Mouse (Mus musculus) heart, embryonic 10.5 days (tissue): ENCODE results near the gene Ccnd1. TPM values are rescaled to one million over a fixed set of nuclear protein-coding genes. Genes with fewer than 3 reads are reported as not detected.

Source experiments
- DNase-seq: peaks from one replicate; pipeline ENCODE4 v3.0.0-alpha.2; 2017; ENCODE audit warnings: low spot score
- H3K27ac ChIP-seq: fragments of 300-500 bp; sonication (generic); 2 replicates; pipeline ENCODE4 v1.5.1; 2016; ENCODE audit warnings: mild to moderate bottlenecking
- H3K27me3 ChIP-seq: fragments of 300-500 bp; sonication (generic); 2 replicates; pipeline ENCODE4 v1.6.1; 2016; ENCODE audit warnings: mild to moderate bottlenecking; ENCODE audit not compliant: poor library complexity, insufficient read depth, severe bottlenecking
- H3K36me3 ChIP-seq: fragments of 300-500 bp; sonication (generic); 2 replicates; pipeline ENCODE4 v1.6.1; 2016; ENCODE audit warnings: mild to moderate bottlenecking, moderate library complexity
- H3K4me1 ChIP-seq: fragments of 300-500 bp; sonication (generic); 2 replicates; pipeline ENCODE4 v1.6.1; 2016; ENCODE audit warnings: mild to moderate bottlenecking
- H3K4me3 ChIP-seq: fragments of 300-500 bp; sonication (generic); 2 replicates; pipeline ENCODE4 v1.5.1; 2016; ENCODE audit warnings: mild to moderate bottlenecking, moderate library complexity
- H3K9me3 ChIP-seq: fragments of 300-500 bp; sonication (generic); 2 replicates; pipeline ENCODE4 v1.6.1; 2016; ENCODE audit warnings: mild to moderate bottlenecking, moderate library complexity
- WGBS: fragments of 180-500 bp; shearing (Covaris S2); methylation state at CpG from one replicate; pipeline ENCODE4 v1.1.7; 2016; 5-methylcytosine and 5-hydroxymethylcytosine counted together
- polyA plus RNA-seq: library from polyadenylated mRNA; unstranded; fragments of >200 nt; fragmentation: Nextera tagmentation; extraction: Ambion mirVana; gene quantifications from 2 replicates; pipeline ENCODE4 v1.2.1, GENCODE M21; 2016

Gene Ccnd1
- polyA plus RNA-seq, 1 experiment from 2014 or later: 96.5 TPM

DNA sequence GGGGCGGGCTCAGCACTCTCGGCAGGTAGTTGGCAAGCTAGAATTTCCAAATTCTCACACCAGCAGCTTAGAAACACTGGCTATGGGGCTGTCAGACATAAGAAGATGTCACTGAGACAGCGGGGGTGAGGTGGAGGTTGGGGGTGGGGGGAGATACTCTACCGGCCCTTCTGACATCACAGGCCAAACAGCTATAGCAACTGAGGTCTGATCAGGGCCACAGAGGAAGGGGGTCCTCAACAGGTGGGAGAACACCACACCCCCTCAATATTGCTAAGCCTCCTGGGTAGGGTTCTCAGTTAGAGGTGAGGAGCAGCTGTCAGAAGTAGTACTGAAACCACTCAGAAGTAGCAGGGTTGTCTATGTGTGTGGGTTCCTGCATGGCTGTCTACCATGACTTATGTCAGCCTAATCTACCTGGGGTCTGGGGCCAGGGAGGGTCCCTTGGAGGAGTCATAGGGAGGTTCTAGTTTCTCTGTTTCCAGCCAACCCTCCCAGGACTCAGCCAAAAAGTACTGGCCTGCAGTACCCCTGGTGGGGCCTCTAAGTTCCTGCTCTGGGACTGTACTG, 3.3 kb downstream of the Ccnd1 start:
- no peak overlapping the region for H3K4me3 ChIP-seq
- H3K36me3 ChIP-seq: peaks cover 61% of the 10 kb centered on the region
- peaks cover 33% of the 10 kb centered on the region for H3K4me1 ChIP-seq
- 85% methylated on average over 4 of the region's 4 CpGs for WGBS
- no peak for DNase-seq
- H3K9me3 ChIP-seq: no peaks in the 10 kb centered on the region
- no peaks in the 10 kb centered on the region for H3K27me3 ChIP-seq
- 0 out of 2 replicates have a peak overlapping the region, but pooled peaks have one; percentile 9 for H3K27ac ChIP-seq

DNA sequence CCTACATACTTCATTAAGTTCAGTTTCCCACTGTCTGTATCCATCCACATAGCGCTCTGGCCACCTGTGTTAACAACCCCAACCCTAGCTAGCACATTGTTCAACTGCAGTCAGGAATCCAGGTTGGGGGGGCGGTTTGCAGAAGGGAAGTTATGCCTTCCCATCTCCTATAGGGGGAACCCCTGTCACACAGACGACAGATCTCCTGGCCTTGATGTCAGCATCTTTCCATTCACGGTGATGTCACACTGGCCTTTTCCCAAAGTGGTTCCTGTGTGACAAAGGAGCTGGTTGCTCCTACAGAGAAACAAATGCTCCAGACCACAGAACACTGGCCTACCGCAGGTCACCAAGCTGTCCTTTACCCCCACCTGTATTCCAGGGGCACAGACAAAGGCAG, 4.2 kb downstream of the Ccnd1 start:
- WGBS: 57% methylated on average over 5 of the region's 5 CpGs
- no peak overlapping the region for H3K27ac ChIP-seq
- H3K4me3 ChIP-seq: no peak overlapping the region
- no peaks in the 10 kb centered on the region for H3K27me3 ChIP-seq
- H3K4me1 ChIP-seq: peaks cover 27% of the 10 kb centered on the region
- H3K9me3 ChIP-seq: no peaks in the 10 kb centered on the region
- DNase-seq: no peak
- peaks cover 65% of the 10 kb centered on the region for H3K36me3 ChIP-seq

DNA sequence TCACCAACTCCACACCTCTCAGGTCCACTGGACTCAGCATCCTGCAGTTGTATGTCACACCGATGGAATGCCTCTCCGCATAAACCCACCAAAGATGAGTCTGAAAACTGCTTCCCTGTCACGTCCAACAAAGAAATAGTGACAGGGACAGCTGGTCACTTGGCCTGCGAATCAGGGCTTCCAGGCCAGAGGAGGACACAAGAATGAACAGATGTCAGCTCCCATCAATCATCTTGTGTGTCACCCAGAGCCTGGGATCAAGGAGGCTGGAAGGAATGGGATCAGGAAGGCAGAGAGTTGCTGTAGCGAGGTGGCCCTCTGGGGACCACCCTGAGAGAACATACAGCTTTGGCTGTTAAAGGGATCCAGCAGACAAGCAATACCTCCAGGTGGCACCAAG, 4.8 kb downstream of the Ccnd1 start:
- DNase-seq: no peak
- Histone ChIP-seq H3K36me3 (peaks cover 70% of the 10 kb centered on the region), H3K9me3 (no peaks in the 10 kb centered on the region), H3K4me3 (no peak overlapping the region), H3K27ac (no peak overlapping the region), H3K27me3 (no peaks in the 10 kb centered on the region), H3K4me1 (peaks cover 25% of the 10 kb centered on the region)
- 77% methylated on average over 5 of the region's 5 CpGs for WGBS

DNA sequence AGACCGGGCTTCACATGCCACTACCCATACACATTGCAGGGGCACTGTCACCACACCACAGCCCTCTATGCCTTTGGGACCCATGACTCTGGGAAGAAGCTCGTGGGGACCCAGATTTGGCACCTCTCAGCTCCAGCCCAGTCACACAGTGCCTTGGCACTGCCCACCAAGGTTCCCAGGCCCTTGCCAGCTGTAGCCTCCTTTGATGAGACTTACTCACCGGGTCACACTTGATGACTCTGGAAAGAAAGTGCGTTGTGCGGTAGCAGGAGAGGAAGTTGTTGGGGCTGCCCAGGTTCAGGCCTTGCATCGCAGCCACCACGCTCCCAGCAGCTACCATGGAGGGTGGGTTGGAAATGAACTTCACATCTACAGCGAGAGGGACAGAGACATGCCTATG, 5.9 kb downstream of the Ccnd1 start:
- no peaks in the 10 kb centered on the region for H3K9me3 ChIP-seq
- peaks cover 29% of the 10 kb centered on the region for H3K4me1 ChIP-seq
- H3K27me3 ChIP-seq: no peaks in the 10 kb centered on the region
- 88% methylated on average over 8 of the region's 8 CpGs for WGBS
- DNase-seq: no peak
- H3K36me3 ChIP-seq: peaks cover 76% of the 10 kb centered on the region
- H3K4me3 ChIP-seq: no peak overlapping the region
- H3K27ac ChIP-seq: no peak overlapping the region

DNA sequence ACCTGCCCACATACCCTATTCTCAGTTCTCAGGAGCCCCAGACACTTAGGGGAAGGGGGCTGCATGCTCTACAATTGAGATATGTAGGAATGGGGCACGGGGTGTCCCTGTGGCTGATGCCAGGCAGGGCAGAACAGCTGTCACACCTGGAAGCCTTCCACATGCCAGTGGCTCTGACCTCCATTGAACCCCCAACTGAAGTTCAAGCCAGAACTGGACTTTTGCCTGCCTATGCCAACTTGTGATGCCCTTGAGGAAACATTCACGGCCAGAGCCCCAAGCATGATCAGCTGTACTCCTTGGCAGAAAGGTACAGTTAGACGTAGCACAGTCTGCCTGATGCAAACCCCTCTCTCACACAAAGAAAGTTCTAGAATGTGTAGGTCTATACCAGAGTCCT, 6.4 kb downstream of the Ccnd1 start:
- H3K27ac ChIP-seq: no peak overlapping the region
- no peaks in the 10 kb centered on the region for H3K9me3 ChIP-seq
- peaks cover 33% of the 10 kb centered on the region for H3K4me1 ChIP-seq
- H3K36me3 ChIP-seq: peaks cover 76% of the 10 kb centered on the region
- 82% methylated on average over 3 of the region's 3 CpGs for WGBS
- no peak overlapping the region for H3K4me3 ChIP-seq
- no peaks in the 10 kb centered on the region for H3K27me3 ChIP-seq
- DNase-seq: no peak

DNA sequence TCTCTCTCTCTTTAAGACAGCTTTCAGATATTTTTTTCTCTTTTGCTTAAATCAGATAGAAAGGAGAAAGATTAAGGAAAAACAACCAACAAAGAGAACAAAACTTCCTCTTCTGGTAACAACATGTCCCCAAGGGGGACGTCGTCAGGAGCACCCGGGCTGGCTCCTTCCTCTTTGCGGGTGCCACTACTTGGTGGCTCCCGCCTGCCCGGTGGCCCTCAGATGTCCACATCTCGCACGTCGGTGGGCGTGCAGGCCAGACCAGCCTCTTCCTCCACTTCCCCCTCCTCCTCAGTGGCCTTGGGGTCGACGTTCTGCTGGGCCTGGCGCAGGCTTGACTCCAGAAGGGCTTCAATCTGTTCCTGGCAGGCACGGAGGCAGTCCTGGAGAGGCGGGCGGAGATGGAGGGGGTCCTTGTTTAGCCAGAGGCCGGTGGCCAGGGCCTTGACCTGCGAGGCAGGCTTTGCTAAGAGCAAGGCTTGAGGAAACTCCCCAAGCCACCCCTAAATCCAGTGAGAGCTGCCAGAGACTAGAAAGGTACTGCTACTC, 7.3 kb downstream of the Ccnd1 start:
- Histone ChIP-seq H3K9me3 (no peaks in the 10 kb centered on the region), H3K4me3 (no peak overlapping the region), H3K4me1 (peaks cover 34% of the 10 kb centered on the region), H3K27ac (0 out of 2 replicates have a peak overlapping the region, but pooled peaks have one; percentile 13), H3K36me3 (peaks cover 73% of the 10 kb centered on the region), H3K27me3 (no peaks in the 10 kb centered on the region)
- DNase-seq: no peak
- WGBS: 78% methylated on average over 18 of the region's 18 CpGs

DNA sequence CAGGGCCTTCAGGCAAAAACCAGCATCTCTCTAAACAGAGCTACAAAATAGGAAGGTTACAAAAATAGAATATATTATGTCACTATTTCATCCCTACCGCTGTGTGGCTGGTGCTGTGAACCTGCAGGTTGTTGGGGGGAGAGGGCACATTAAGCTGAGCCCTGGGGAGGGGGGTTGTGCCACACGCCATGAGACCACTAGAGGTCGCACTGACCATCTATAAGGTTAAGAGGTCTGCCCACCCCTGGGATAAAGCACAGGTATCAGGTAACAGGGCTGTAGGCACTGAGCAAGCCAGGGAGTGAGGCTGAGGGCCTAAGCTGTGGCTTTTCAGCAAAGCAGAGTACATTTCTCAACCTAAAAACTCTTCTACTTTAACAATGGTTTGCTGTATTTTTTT, 7.9 kb downstream of the Ccnd1 start:
- no peaks in the 10 kb centered on the region for H3K9me3 ChIP-seq
- no peak overlapping the region for H3K4me3 ChIP-seq
- 19% methylated on average over 3 of the region's 3 CpGs for WGBS
- peaks cover 33% of the 10 kb centered on the region for H3K4me1 ChIP-seq
- DNase-seq: no peak
- H3K36me3 ChIP-seq: peaks cover 67% of the 10 kb centered on the region
- H3K27ac ChIP-seq: no peak overlapping the region
- no peaks in the 10 kb centered on the region for H3K27me3 ChIP-seq

DNA sequence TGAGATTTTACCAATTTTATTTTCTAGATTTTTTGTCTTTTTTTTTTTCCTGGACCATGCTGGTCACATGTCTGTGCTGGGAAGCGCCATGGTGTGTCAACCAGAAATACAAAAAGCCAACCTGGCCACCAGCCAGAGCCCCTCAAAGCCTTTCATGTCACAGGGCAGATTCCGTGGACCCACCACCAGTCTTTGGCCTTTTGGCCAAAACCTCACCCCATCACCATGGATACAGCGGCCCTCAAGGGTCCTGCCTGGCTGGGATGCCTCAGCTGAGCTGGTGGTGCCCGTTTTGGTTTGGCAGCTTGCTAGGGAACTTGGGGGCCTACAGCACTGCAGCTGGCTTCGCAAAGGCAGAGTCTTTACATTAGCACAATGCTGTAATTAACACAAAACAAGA, 9.8 kb downstream of the Ccnd1 start:
- no peaks in the 10 kb centered on the region for H3K9me3 ChIP-seq
- DNase-seq: no peak
- no peak overlapping the region for H3K4me3 ChIP-seq
- peaks cover 23% of the 10 kb centered on the region for H3K4me1 ChIP-seq
- WGBS: 79% methylated on average over 5 of the region's 5 CpGs
- H3K27me3 ChIP-seq: no peaks in the 10 kb centered on the region
- no peak overlapping the region for H3K27ac ChIP-seq
- peaks cover 49% of the 10 kb centered on the region for H3K36me3 ChIP-seq

DNA sequence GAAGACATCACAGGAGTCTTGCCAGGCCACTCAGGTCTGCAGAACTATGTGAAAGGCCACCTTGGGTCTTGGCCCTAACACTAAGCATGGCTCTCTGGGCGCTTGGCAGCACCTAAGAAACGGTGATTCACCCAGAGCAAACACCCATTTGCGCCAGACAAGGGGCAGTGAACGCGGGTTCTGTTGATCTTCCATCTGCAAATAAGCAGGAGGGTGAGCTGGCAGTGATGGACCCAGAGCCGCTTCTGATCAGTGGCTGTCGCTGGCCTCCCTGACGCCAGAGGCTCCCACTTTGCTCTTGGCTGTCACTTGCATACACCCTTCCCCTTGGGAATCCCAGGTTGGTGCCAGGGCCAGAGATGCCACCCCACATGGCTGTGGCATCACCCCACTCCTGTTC, 10.2 kb downstream of the Ccnd1 start:
- Histone ChIP-seq H3K36me3 (peaks cover 46% of the 10 kb centered on the region), H3K4me3 (no peak overlapping the region), H3K27ac (no peak overlapping the region), H3K4me1 (peaks cover 23% of the 10 kb centered on the region), H3K9me3 (no peaks in the 10 kb centered on the region), H3K27me3 (no peaks in the 10 kb centered on the region)
- no peak for DNase-seq
- 77% methylated on average over 8 of the region's 8 CpGs for WGBS

DNA sequence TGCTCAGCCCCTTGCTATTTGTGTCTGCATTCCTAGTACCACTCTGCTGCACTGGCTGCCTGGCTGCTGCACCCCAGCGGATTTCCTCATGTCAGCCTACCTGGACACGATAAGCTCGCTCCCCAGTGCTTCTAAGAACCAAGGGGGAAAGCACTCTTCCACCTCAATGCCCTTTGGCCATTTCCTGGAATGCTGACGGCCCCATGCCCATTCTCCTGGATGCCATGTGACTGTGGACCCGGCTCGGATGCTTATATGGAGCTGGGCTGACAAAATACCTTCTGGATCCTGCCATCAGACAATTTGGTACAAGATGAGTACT, 10.9 kb downstream of the Ccnd1 start:
- DNase-seq: no peak
- 77% methylated on average over 6 of the region's 6 CpGs for WGBS
- Histone ChIP-seq H3K27me3 (no peaks in the 10 kb centered on the region), H3K27ac (0 out of 2 replicates have a peak overlapping the region, but pooled peaks have one; percentile 18), H3K36me3 (peaks cover 42% of the 10 kb centered on the region), H3K4me3 (no peak overlapping the region), H3K4me1 (peaks cover 23% of the 10 kb centered on the region), H3K9me3 (no peaks in the 10 kb centered on the region)

DNA sequence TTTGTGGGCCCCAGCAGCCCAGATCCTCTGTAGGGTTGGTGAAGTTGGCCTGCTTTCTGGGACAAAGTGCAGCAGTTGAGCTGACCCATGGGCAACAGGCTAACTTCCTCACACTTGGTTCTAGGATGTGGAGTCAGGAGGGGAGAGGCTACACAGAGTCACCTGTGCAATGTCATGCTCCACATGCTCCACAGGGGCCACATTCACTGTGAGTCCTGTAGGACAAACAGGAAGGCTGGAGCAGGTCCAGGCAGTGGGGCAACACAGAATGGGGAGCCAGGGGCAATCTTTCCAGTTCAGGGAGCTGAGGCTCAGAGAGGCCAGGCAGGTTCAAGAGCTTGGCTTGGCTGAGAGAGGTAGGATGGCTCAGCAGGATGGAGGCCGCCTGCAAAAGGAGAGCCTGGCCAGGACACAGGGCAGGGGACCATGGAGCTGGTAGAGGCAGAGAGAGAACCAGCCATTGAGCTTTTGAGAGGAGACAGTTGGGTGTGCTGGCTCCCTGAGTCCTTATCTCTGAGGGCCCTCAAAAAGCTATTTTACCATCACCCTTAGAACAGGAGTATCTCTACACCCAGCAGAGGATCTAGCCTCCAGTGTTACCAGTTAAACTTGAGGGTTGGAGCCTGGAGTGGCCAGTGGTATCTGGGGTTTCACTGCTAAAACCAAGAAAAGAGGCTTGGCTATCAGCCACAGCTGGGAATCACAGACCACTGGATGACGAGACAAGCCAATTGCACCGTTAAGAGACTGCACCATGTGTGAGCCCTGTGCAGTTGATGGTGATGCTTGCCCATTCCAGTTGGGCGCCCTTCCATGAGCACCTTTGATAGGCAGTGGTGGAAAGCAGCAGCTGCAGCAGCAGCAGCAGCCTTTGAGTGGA, 11.5 kb downstream of the Ccnd1 start:
- H3K4me3 ChIP-seq: no peak overlapping the region
- peaks cover 23% of the 10 kb centered on the region for H3K4me1 ChIP-seq
- H3K27me3 ChIP-seq: no peaks in the 10 kb centered on the region
- peak overlapping the region; percentile 18; the same call in 1 of the 2 replicates for H3K27ac ChIP-seq
- no peak for DNase-seq
- no peaks in the 10 kb centered on the region for H3K9me3 ChIP-seq
- 66% methylated on average over 4 of the region's 4 CpGs for WGBS
- peaks cover 36% of the 10 kb centered on the region for H3K36me3 ChIP-seq

DNA sequence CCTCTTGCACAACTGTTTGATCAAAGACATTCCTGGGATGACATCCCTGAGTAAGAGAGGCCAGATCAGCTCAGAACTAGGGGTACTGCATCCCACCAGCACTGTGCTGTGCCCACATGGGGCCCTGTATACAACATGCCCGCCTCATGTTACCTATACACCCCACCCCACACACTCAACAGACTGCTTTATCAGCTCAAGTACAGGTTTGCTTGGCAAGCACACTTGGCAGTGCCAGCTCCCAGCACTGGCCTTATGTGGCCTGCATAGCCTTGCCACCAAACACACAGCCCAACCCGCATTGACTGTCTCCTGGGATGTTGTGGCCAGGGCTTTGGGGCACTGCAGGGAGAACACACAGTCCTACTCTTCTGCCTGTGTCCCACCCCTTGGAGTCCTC, 12.1 kb downstream of the Ccnd1 start:
- no peak for DNase-seq
- peaks cover 23% of the 10 kb centered on the region for H3K4me1 ChIP-seq
- H3K9me3 ChIP-seq: no peaks in the 10 kb centered on the region
- peaks cover 30% of the 10 kb centered on the region for H3K36me3 ChIP-seq
- H3K4me3 ChIP-seq: no peak overlapping the region
- no peaks in the 10 kb centered on the region for H3K27me3 ChIP-seq
- WGBS: 87% methylated on average over 2 of the region's 2 CpGs
- no peak overlapping the region for H3K27ac ChIP-seq

DNA sequence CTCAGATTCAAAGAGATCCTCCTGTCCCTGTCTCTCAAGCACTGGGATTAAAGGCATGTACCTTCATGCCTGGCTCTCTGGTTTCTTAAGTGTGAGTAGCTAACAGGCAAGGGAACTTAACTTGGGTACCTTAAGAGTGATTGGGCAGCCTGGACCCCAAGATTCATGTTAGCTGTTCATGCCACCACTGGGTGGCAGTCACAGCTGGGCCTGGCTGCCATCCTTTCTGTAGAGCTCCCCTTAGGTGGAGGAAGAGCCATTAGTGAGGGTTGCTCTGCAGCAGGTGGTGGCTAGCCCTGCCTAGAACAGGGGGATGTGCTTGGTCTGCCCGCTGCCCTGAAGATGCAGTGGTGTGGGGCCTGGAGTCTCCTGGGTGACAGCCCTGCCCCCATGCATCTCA, 20.9 kb downstream of the Ccnd1 start:
- no peak overlapping the region for H3K4me3 ChIP-seq
- no peaks in the 10 kb centered on the region for H3K27me3 ChIP-seq
- no peak for DNase-seq
- no peaks in the 10 kb centered on the region for H3K9me3 ChIP-seq
- H3K4me1 ChIP-seq: peaks cover 12% of the 10 kb centered on the region
- H3K36me3 ChIP-seq: peaks cover 48% of the 10 kb centered on the region
- 73% methylated on average over 1 of the region's 1 CpGs for WGBS
- no peak overlapping the region for H3K27ac ChIP-seq
